Mouse (Mus musculus) forebrain, embryonic 16.5 days (tissue): ENCODE data around the gene Fcamr. TPM values are rescaled to one million over a fixed set of nuclear protein-coding genes. Genes with fewer than 3 reads are reported as not detected.

ENCODE experiments used
- ATAC-seq: fragments of 200-750 bp; cut with Nextera tagmentation; 2 replicates; pipeline ENCODE4 v1.8.0; 2017; ENCODE audit warnings: mild to moderate bottlenecking, moderate library complexity
- H3K27ac ChIP-seq: fragments of 300-500 bp; sonication (generic); 2 replicates; pipeline ENCODE4 v1.5.1; 2014; ENCODE audit warnings: low read length, control low read depth
- H3K27me3 ChIP-seq: fragments of 300-500 bp; sonication (generic); replicated peaks from 2 replicates; pipeline ENCODE4 v1.6.1; 2014; ENCODE audit warnings: low read length; ENCODE audit not compliant: control insufficient read depth, insufficient read depth
- H3K36me3 ChIP-seq: fragments of 300-500 bp; sonication (generic); 2 replicates; pipeline ENCODE4 v1.6.1; 2014; ENCODE audit not compliant: control insufficient read depth, insufficient read depth
- H3K4me1 ChIP-seq: fragments of 300-500 bp; sonication (generic); replicated peaks from 2 replicates; pipeline ENCODE4 v1.6.1; 2014; ENCODE audit warnings: low read length; ENCODE audit not compliant: control insufficient read depth, insufficient read depth
- H3K4me2 ChIP-seq: fragments of 300-500 bp; sonication (generic); 2 replicates; pipeline ENCODE4 v1.6.1; 2014; ENCODE audit warnings: mild to moderate bottlenecking, low read length, control low read depth
- H3K4me3 ChIP-seq: fragments of 300-500 bp; sonication (generic); replicated peaks from 2 replicates; pipeline ENCODE4 v1.5.1; 2014; ENCODE audit warnings: mild to moderate bottlenecking, low read length, control low read depth
- H3K9ac ChIP-seq: fragments of 300-500 bp; sonication (generic); replicated peaks from 2 replicates; pipeline ENCODE4 v1.6.1; 2014; ENCODE audit warnings: low read depth, low read length, control low read depth
- H3K9me3 ChIP-seq: fragments of 300-500 bp; sonication (generic); 2 replicates; pipeline ENCODE4 v1.6.1; 2016; ENCODE audit warnings: low read length; ENCODE audit not compliant: control insufficient read depth
- WGBS: fragments of 180-500 bp; shearing (Covaris S2); extraction: QIAGEN DNeasy Blood & Tissue Kit; methylation state at CpG from one replicate; pipeline ENCODE4 v1.1.7; 2014; 5-methylcytosine and 5-hydroxymethylcytosine counted together
- polyA plus RNA-seq: library from polyadenylated mRNA; unstranded; fragments of >200 nt; fragmentation: Nextera tagmentation; extraction: Ambion mirVana; gene quantifications from 2 replicates; pipeline ENCODE4 v1.2.1, GENCODE M21; 2015

The Fcamr gene
- polyA plus RNA-seq, result not detected in 2 replicates

DNA sequence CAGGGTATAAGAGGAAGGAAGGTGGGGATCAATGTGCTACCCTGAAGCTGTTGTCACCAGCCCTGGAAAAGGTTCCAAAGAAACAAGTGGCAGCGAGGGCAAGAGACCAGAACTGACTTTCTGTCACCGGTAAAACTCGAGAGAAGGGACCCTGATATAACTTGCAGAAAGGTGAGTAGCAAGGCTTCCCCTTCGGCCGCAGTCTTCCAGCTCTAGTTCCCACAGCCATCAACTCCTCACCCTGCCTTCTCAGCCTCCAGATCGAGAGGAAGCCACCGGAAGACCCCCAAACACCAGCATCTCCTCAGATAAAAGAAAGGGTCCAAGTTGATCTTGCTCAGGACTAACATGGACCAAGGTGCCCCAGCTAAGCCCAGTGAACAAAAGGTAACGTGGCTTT, at the start of gene Fcamr:
Gene Fcamr (plus strand): TSS at position 301 of the 400 bp plus-strand sequence.
- no peak within 1 kb of the TSS for H3K4me2 ChIP-seq
- ATAC-seq, result no peak
- H3K4me3 ChIP-seq, result no peak within 1 kb of the TSS
- no peaks in the 10 kb centered on the region for H3K36me3 ChIP-seq
- no peaks in the 10 kb centered on the region for H3K4me1 ChIP-seq
- 92% methylated on average over 8 of the region's 8 CpGs for WGBS
- H3K9me3 ChIP-seq, result no peaks in the 10 kb centered on the region
- no peak within 1 kb of the TSS for H3K27ac ChIP-seq
- H3K27me3 ChIP-seq, result no peaks in the 10 kb centered on the region
- no peak within 1 kb of the TSS for H3K9ac ChIP-seq

GRCm38 (mm10) chr1:130759689-130760088, 41.0 kb upstream of the Fcamr start:
- H3K9me3 ChIP-seq, result no peaks in the 10 kb centered on the region
- ATAC-seq, result no peak
- H3K36me3 ChIP-seq, result no peaks in the 10 kb centered on the region
- H3K27me3 ChIP-seq, result no peaks in the 10 kb centered on the region
- no peak overlapping the region for H3K27ac ChIP-seq
- no peak overlapping the region for H3K4me2 ChIP-seq
- no peak overlapping the region for H3K9ac ChIP-seq
- WGBS, result 85% methylated on average over 9 of the region's 9 CpGs
- no peaks in the 10 kb centered on the region for H3K4me1 ChIP-seq
- H3K4me3 ChIP-seq, result no peak overlapping the region

- Histone ChIP-seq H3K27ac (no peak overlapping the region), H3K27me3 (no peaks in the 10 kb centered on the region), H3K9me3 (no peaks in the 10 kb centered on the region), H3K4me3 (no peak overlapping the region), H3K4me1 (no peaks in the 10 kb centered on the region), H3K4me2 (no peak overlapping the region), H3K36me3 (no peaks in the 10 kb centered on the region), H3K9ac (no peak overlapping the region)
- WGBS, result 94% methylated on average over 1 of the region's 1 CpGs
- no peak for ATAC-seq
Measured at GRCm38 (mm10) chr1:130761597-130761996, 39.1 kb upstream of the Fcamr start.

DNA sequence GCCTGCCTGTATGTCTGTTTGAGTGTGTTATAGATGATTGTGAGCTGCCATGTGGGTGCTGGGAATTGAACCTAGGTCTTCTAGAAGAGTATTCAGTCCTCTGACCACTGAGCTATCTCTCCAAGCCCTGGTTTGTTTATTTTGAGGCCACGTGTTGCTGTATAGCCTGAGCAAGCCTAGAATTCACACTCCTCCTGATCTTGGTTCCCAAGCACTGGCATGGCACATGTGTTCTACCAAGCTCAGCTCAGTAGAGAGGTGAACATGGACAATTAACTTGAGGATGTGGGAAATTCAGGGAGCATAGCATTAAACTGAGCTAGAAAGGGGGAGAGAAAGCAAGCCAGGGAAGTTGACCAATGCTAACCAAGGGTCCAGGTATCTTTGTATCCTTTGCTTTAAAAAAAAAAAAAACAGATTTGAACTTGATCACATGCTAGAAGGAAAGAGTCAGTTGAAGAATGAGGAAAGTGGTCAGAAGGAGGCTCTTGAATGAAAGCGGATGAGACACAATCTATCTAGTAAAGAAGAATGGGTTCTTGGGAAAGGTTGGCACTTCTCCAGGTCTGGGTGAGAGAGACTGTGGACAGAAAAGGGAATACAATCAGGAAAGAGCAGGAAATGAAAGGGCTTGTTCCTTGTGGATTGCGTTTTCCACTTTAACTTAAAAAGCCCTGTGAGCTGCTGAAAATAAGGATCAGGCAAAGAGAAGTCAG, 38.5 kb upstream of the Fcamr start:
- Histone ChIP-seq H3K4me1 (no peaks in the 10 kb centered on the region), H3K4me2 (no peak overlapping the region), H3K4me3 (no peak overlapping the region), H3K27me3 (no peaks in the 10 kb centered on the region), H3K36me3 (no peaks in the 10 kb centered on the region), H3K27ac (no peak overlapping the region), H3K9me3 (no peaks in the 10 kb centered on the region), H3K9ac (no peak overlapping the region)
- 74% methylated on average over 3 of the region's 3 CpGs for WGBS
- ATAC-seq, result no peak

DNA sequence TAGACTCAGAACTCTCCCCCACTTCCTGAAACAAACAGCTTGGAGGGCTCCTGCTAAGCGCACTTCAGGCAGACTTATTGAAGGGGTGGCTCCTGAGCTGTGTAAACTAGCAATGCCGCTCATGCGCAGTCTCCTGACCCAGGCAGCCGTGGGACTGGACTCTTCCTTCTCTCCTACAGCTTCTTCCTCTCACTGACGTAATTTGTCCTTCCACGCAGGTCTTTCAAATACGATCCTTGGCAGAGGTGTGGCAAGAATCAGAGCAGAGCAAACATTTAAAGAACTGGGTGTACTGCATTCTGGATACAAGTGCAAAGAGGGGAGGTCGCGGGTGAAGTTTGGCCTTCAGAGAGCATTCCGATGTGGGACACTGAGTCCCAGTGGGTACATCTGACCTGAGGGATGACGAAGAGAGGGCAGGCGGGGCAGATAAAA, 36.7 kb upstream of the Fcamr start:
- no peak for ATAC-seq
- Histone ChIP-seq H3K9ac (no peak overlapping the region), H3K4me1 (no peaks in the 10 kb centered on the region), H3K27me3 (no peaks in the 10 kb centered on the region), H3K27ac (no peak overlapping the region), H3K4me2 (no peak overlapping the region), H3K4me3 (no peak overlapping the region), H3K36me3 (no peaks in the 10 kb centered on the region), H3K9me3 (no peaks in the 10 kb centered on the region)
- WGBS, result 89% methylated on average over 12 of the region's 12 CpGs

DNA sequence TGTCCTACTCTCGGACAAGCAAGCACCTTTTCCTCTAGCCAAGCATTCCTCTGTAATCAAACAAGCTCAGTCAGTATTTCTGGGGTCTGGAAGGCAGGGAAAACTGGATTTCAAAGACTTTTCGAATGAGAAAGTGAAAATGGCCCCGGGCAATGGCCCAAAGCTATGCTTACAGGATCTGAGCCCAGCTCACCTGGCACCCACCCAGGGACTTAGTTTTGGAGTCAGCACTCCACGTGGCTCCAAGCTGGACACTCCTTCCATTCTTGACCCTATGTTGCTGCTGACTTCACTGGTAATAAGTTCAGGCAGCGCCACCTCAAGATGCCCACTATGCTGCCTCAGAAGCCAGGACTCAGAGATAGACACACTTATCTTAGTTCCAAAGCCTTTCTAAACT, 33.6 kb upstream of the Fcamr start:
- no peak for ATAC-seq
- Histone ChIP-seq H3K4me3 (no peak overlapping the region), H3K27me3 (no peaks in the 10 kb centered on the region), H3K9ac (no peak overlapping the region), H3K27ac (no peak overlapping the region), H3K4me2 (no peak overlapping the region), H3K36me3 (no peaks in the 10 kb centered on the region), H3K9me3 (no peaks in the 10 kb centered on the region), H3K4me1 (no peaks in the 10 kb centered on the region)
- 80% methylated on average over 5 of the region's 5 CpGs for WGBS

GRCm38 (mm10) chr1:130769925-130770324, 30.8 kb upstream of the Fcamr start:
- H3K27ac ChIP-seq, result no peak overlapping the region
- H3K4me1 ChIP-seq, result no peaks in the 10 kb centered on the region
- H3K4me3 ChIP-seq, result no peak overlapping the region
- H3K9me3 ChIP-seq, result no peaks in the 10 kb centered on the region
- ATAC-seq, result no peak
- 90% methylated on average over 2 of the region's 2 CpGs for WGBS
- no peak overlapping the region for H3K4me2 ChIP-seq
- H3K36me3 ChIP-seq, result no peaks in the 10 kb centered on the region
- H3K9ac ChIP-seq, result no peak overlapping the region
- H3K27me3 ChIP-seq, result no peaks in the 10 kb centered on the region

DNA sequence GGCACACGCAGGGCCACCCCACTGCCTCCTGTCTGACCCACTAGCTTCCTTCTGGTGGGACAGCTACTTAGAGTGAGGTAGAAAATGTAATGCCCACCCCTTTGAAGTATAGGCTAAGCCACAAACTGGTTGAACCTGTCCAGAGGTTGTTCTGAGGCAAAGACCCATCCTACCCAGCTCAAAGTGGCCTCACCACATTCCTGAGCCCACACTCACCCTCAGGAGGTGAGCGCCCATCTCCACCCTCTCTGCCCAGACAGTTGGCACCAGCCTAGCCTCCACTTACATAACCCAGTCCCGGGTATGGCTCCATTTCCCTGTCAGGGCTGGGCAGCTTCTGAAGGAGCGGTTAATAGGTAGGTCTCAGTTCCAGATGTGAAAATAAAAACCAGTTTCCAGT, 30.2 kb upstream of the Fcamr start:
- Histone ChIP-seq H3K27me3 (no peaks in the 10 kb centered on the region), H3K4me2 (no peak overlapping the region), H3K9me3 (no peaks in the 10 kb centered on the region), H3K9ac (no peak overlapping the region), H3K36me3 (no peaks in the 10 kb centered on the region), H3K4me3 (no peak overlapping the region), H3K27ac (no peak overlapping the region), H3K4me1 (no peaks in the 10 kb centered on the region)
- ATAC-seq, result no peak
- 92% methylated on average over 4 of the region's 4 CpGs for WGBS

DNA sequence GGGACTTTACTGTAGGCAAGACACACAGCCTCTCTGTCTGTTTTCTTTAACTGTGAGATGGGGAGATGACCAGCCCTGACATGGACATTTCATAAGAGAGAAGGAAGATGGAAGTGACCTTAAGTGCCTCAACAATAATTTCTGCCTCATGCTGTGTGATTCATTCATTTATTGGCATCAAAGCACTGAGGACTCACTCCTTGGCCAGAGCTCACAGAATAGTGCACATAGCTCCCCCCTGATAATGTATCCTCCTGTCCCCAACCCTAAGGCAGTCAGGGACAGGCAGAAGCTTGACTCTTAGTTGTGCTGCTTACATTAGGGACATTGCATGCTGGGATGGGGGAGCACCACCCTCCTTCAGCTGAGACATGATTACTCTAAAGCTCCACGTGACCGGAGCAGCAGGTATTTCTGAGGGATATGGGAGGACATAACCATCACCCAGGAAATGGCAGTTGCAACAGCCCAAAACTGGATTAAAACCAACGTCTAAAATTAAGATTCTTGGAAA, 29.7 kb upstream of the Fcamr start:
- Histone ChIP-seq H3K27me3 (no peaks in the 10 kb centered on the region), H3K9me3 (no peaks in the 10 kb centered on the region), H3K4me1 (no peaks in the 10 kb centered on the region; the same call in 1 of the 2 replicates), H3K36me3 (no peaks in the 10 kb centered on the region), H3K27ac (no peak overlapping the region), H3K4me3 (no peak overlapping the region), H3K4me2 (no peak overlapping the region), H3K9ac (no peak overlapping the region)
- 71% methylated on average over 3 of the region's 3 CpGs for WGBS
- no peak for ATAC-seq
